Mouse (Mus musculus): Measurements from ENCODE around the gene Gabrd. TPM values are rescaled to one million over a fixed set of nuclear protein-coding genes. Genes with fewer than 3 reads are reported as not detected.
A peak's percentile ranks its signal among the peaks of the same experiment; 100 is the strongest.
"Not testable (repeated sequence)": the region's sequence is repeated elsewhere in the genome, so short reads cannot be mapped to it uniquely, and the experiment has no call there.

Gabrd gene
- polyA plus RNA-seq, 1 experiment from 2014 or later = not detected

DNA sequence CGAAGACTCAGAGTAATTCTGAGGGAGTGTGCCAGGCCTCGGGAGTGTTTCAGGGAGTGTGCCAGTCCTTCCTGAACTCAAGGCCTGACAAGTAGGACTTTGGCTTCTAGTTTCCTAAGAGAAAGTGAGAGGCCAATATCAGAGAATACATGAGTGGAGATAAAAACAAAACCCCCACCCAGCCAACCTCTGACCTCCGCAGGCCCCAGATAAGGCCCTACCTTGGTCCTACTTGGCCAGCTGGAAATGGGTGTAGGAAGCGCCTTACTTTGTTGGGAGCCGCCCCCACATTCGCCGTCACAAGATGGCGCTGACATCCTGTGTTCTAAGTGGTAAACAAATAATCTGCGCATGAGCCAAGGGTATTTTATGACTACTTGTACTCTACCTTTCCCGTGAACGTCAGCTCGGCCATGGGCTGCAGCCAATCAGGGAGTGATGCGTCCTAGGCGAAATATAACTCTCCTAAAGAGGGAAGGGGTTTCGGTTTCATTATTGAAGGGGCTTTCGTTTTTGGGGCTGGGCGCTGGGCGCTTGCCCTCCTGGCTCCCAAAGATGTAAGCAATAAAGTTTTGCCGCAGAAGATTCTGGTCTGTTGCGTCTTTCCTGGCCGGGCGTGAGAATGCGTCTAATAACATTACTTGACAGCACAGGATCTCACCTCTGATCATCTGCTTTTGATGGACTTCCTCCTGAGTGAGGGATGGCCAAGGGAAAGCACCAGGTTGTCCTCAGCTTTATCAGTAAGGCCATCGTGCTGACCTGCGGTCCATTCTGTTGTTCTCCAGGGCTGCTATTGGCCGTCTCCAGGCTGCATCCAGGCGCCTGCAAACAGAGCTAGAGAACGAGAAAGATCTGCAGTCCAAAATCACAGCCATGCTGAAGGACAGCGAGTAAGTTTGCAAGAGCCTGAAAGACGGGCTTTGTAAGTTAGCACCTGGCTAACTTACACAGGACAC is 23.8 kb upstream of the Gabrd start:
- not testable (repeated sequence) for DNase-seq (ENCODE audit: low spot score); H3K9ac ChIP-seq (ENCODE audit: low read depth, low read length); H3K4me2 ChIP-seq (ENCODE audit: low read depth, low read length); ATAC-seq (ENCODE audit: low read depth); H3K9me3 ChIP-seq (ENCODE audit: control insufficient read depth, low read length); H3K4me3 ChIP-seq (ENCODE audit: low read depth, low read length); H3K27me3 ChIP-seq (replicated peaks; ENCODE audit: control insufficient read depth, insufficient read depth, low read length); H3K27ac ChIP-seq (replicated peaks; ENCODE audit: low read depth, low read length); H3K4me1 ChIP-seq (ENCODE audit: control insufficient read depth, insufficient read depth, low read length); H3K36me3 ChIP-seq (ENCODE audit: control insufficient read depth, insufficient read depth, low read length)
- WGBS = 79% methylated on average over 20 of the region's 30 CpGs

DNA sequence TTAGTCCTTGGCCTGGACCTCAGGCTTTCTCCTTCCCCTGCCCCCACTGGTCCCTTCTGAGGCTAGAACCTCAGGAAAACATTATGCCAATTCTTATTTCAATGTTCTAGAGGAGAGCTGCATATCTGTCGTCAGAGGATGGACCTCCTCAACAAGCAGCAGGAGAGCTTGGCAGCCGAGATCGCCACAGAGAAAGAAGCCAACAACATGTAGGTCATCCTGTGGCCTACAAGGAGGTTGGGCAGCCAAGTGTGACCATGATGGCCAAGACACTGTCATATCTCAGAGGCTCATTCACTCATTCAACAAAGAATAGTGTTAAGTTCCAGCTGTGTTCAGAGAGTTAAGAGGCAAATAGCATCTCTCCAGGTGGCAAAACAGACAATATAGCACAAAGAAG is 22.2 kb upstream of the Gabrd start:
- no peak for ATAC-seq (ENCODE audit: low read depth)
- Histone ChIP-seq H3K4me3 (ENCODE audit: low read depth, low read length) (no peak overlapping the region), H3K27ac (replicated peaks; ENCODE audit: low read depth, low read length) (no peak overlapping the region), H3K4me1 (ENCODE audit: control insufficient read depth, insufficient read depth, low read length) (no peaks in the 10 kb centered on the region), H3K27me3 (replicated peaks; ENCODE audit: control insufficient read depth, insufficient read depth, low read length) (no peaks in the 10 kb centered on the region), H3K4me2 (ENCODE audit: low read depth, low read length) (no peak overlapping the region), H3K9me3 (ENCODE audit: control insufficient read depth, low read length) (no peaks in the 10 kb centered on the region), H3K36me3 (ENCODE audit: control insufficient read depth, insufficient read depth, low read length) (no peaks in the 10 kb centered on the region), H3K9ac (ENCODE audit: low read depth, low read length) (no peak overlapping the region)
- 87% methylated on average over 3 of the region's 3 CpGs for WGBS
- DNase-seq (ENCODE audit: low spot score) = no peak

DNA sequence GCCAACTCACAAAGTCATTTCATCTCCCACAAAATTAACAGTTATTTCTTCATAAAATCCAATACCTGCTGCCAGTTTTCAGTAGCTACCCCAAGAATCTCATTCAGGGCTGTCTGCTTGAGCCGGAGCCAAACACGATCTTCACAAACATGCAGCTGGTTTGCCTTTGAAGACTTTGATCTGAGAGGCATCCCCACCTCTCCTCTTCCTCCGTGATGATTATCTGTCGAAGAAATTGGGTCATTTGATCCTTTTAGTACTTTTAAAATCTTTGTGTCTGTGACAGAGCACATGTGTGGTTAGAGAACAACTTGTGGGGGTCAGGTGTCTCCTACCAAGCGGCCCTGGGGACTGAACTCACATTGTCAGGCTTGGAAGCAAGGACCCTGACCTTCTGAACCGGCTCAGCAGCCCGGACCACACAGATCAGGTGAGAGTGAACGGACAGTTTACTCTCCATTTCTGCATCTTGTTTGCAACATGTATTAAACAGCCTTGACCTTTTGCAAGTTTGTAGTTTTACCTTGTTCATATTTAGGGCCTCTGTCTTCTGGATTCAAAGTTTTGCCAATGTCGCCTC is 16.8 kb upstream of the Gabrd start:
- H3K27ac ChIP-seq (replicated peaks; ENCODE audit: low read depth, low read length) = no peak overlapping the region
- no peaks in the 10 kb centered on the region for H3K9me3 ChIP-seq (ENCODE audit: control insufficient read depth, low read length)
- H3K27me3 ChIP-seq (replicated peaks; ENCODE audit: control insufficient read depth, insufficient read depth, low read length) = no peaks in the 10 kb centered on the region
- WGBS = 66% methylated on average over 9 of the region's 9 CpGs
- no peaks in the 10 kb centered on the region for H3K36me3 ChIP-seq (ENCODE audit: control insufficient read depth, insufficient read depth, low read length)
- H3K4me3 ChIP-seq (ENCODE audit: low read depth, low read length) = no peak overlapping the region
- no peak overlapping the region for H3K9ac ChIP-seq (ENCODE audit: low read depth, low read length)
- no peak for DNase-seq (ENCODE audit: low spot score)
- no peak for ATAC-seq (ENCODE audit: low read depth)
- no peaks in the 10 kb centered on the region for H3K4me1 ChIP-seq (ENCODE audit: control insufficient read depth, insufficient read depth, low read length)
- H3K4me2 ChIP-seq (ENCODE audit: low read depth, low read length) = no peak overlapping the region

- no peak for ATAC-seq (ENCODE audit: low read depth)
- no peaks in the 10 kb centered on the region for H3K36me3 ChIP-seq (ENCODE audit: control insufficient read depth, insufficient read depth, low read length)
- no peaks in the 10 kb centered on the region for H3K9me3 ChIP-seq (ENCODE audit: control insufficient read depth, low read length)
- 85% methylated on average over 11 of the region's 11 CpGs for WGBS
- no peak overlapping the region for H3K27ac ChIP-seq (replicated peaks; ENCODE audit: low read depth, low read length)
- no peak overlapping the region for H3K4me3 ChIP-seq (ENCODE audit: low read depth, low read length)
- no peaks in the 10 kb centered on the region for H3K4me1 ChIP-seq (ENCODE audit: control insufficient read depth, insufficient read depth, low read length)
- DNase-seq (ENCODE audit: low spot score) = no peak
- no peak overlapping the region for H3K4me2 ChIP-seq (ENCODE audit: low read depth, low read length)
- H3K9ac ChIP-seq (ENCODE audit: low read depth, low read length) = no peak overlapping the region
- no peaks in the 10 kb centered on the region for H3K27me3 ChIP-seq (replicated peaks; ENCODE audit: control insufficient read depth, insufficient read depth, low read length)
These were observed 15.9 kb upstream of the Gabrd start for GRCm38 (mm10) chr4:155413641-155414335.

DNA sequence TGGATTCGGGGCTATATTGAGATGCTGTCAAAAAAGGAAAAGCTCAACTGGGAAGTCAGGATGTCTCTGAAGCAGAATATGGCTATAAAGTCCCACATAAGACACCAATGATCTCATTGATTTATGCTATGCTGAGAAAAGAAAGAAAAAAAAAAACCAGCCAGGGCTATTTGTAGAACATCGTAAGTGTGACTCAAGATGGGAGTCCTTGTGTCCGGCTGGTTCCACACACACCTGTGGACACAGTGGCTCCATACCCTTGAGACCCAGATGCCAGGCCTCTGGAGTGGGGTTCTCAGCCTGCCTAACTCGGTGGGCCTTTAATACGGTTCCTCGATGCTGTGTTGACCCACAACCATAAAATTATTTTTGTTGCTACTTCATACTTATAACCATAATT is 14.2 kb upstream of the Gabrd start:
- no peaks in the 10 kb centered on the region for H3K27me3 ChIP-seq (replicated peaks; ENCODE audit: control insufficient read depth, insufficient read depth, low read length)
- ATAC-seq (ENCODE audit: low read depth) = no peak
- no peaks in the 10 kb centered on the region for H3K4me1 ChIP-seq (ENCODE audit: control insufficient read depth, insufficient read depth, low read length)
- 88% methylated on average over 6 of the region's 6 CpGs for WGBS
- no peaks in the 10 kb centered on the region for H3K9me3 ChIP-seq (ENCODE audit: control insufficient read depth, low read length)
- no peak overlapping the region for H3K4me2 ChIP-seq (ENCODE audit: low read depth, low read length)
- H3K9ac ChIP-seq (ENCODE audit: low read depth, low read length) = no peak overlapping the region
- H3K36me3 ChIP-seq (ENCODE audit: control insufficient read depth, insufficient read depth, low read length) = no peaks in the 10 kb centered on the region
- H3K4me3 ChIP-seq (ENCODE audit: low read depth, low read length) = no peak overlapping the region
- H3K27ac ChIP-seq (replicated peaks; ENCODE audit: low read depth, low read length) = no peak overlapping the region
- DNase-seq (ENCODE audit: low spot score) = no peak

GRCm38 (mm10) chr4:155409058-155409776 is 11.3 kb upstream of the Gabrd start, which contains the start of gene Cfap74:
TSS of gene Cfap74 (plus strand) at chr4:155409190.
- DNase-seq (ENCODE audit: low spot score) (peak; percentile 91), ATAC-seq (ENCODE audit: low read depth) (peak; percentile 98)
- WGBS = under 1% methylated on average over 35 of the region's 35 CpGs
- no peak within 1 kb of the TSS; the same call in 1 of the 2 replicates for H3K27ac ChIP-seq (replicated peaks; ENCODE audit: low read depth, low read length)
- no peaks in the 10 kb centered on the region for H3K36me3 ChIP-seq (ENCODE audit: control insufficient read depth, insufficient read depth, low read length)
- no peaks in the 10 kb centered on the region for H3K4me1 ChIP-seq (ENCODE audit: control insufficient read depth, insufficient read depth, low read length)
- H3K9ac ChIP-seq (ENCODE audit: low read depth, low read length) = peak within 1 kb of the TSS; percentile 65
- peak within 1 kb of the TSS; percentile 53 for H3K4me3 ChIP-seq (ENCODE audit: low read depth, low read length)
- H3K27me3 ChIP-seq (replicated peaks; ENCODE audit: control insufficient read depth, insufficient read depth, low read length) = no peaks in the 10 kb centered on the region
- no peaks in the 10 kb centered on the region for H3K9me3 ChIP-seq (ENCODE audit: control insufficient read depth, low read length)
- peak within 1 kb of the TSS; percentile 85 for H3K4me2 ChIP-seq (ENCODE audit: low read depth, low read length)

DNA sequence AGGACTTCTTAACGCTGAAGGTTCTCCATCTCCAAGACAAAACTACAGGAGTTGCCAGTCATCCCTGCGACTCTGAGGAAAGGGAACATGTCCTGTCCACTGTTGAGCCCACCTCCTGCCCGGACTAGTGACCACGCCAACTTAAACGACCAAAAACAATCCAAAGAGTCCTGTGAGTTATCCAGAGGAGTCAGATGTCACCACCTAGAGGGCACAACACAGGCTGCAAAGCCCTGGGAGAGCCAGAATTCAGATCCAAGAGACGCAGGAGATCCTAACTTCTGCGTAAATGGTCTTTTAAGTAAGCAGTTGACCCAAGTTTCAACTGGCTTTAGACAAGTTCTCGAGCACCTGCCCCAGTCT is 10.8 kb upstream of the Gabrd start:
- no peak for DNase-seq (ENCODE audit: low spot score)
- peak overlapping the region; percentile 85 for H3K4me2 ChIP-seq (ENCODE audit: low read depth, low read length)
- H3K27me3 ChIP-seq (replicated peaks; ENCODE audit: control insufficient read depth, insufficient read depth, low read length) = no peaks in the 10 kb centered on the region
- H3K36me3 ChIP-seq (ENCODE audit: control insufficient read depth, insufficient read depth, low read length) = no peaks in the 10 kb centered on the region
- no peaks in the 10 kb centered on the region for H3K9me3 ChIP-seq (ENCODE audit: control insufficient read depth, low read length)
- no peaks in the 10 kb centered on the region for H3K4me1 ChIP-seq (ENCODE audit: control insufficient read depth, insufficient read depth, low read length)
- peak overlapping the region; percentile 65; the same call in 1 of the 2 replicates for H3K9ac ChIP-seq (ENCODE audit: low read depth, low read length)
- peak; percentile 48; the same call in 1 of the 2 replicates for ATAC-seq (ENCODE audit: low read depth)
- H3K4me3 ChIP-seq (ENCODE audit: low read depth, low read length) = peak overlapping the region; percentile 53
- no peak overlapping the region for H3K27ac ChIP-seq (replicated peaks; ENCODE audit: low read depth, low read length)
- 2% methylated on average over 8 of the region's 8 CpGs for WGBS

GRCm38 (mm10) chr4:155402489-155402888 is 4.6 kb upstream of the Gabrd start:
- peaks cover 19% of the 10 kb centered on the region for H3K27me3 ChIP-seq (replicated peaks; ENCODE audit: control insufficient read depth, insufficient read depth, low read length)
- no peaks in the 10 kb centered on the region for H3K9me3 ChIP-seq (ENCODE audit: control insufficient read depth, low read length)
- H3K4me1 ChIP-seq (ENCODE audit: control insufficient read depth, insufficient read depth, low read length) = peaks cover 3% of the 10 kb centered on the region; the same call in 1 of the 2 replicates
- no peak overlapping the region for H3K4me3 ChIP-seq (ENCODE audit: low read depth, low read length)
- ATAC-seq (ENCODE audit: low read depth) (no peak), DNase-seq (ENCODE audit: low spot score) (no peak)
- 45% methylated on average over 1 of the region's 1 CpGs for WGBS
- H3K9ac ChIP-seq (ENCODE audit: low read depth, low read length) = no peak overlapping the region
- no peak overlapping the region for H3K27ac ChIP-seq (replicated peaks; ENCODE audit: low read depth, low read length)
- no peak overlapping the region for H3K4me2 ChIP-seq (ENCODE audit: low read depth, low read length)
- H3K36me3 ChIP-seq (ENCODE audit: control insufficient read depth, insufficient read depth, low read length) = no peaks in the 10 kb centered on the region

Data from embryonic facial prominence, embryonic 14.5 days (tissue).